Mouse (Mus musculus) small intestine, adult 2 months (tissue): ENCODE measurements at regions not wholly inside any gene's neighbourhood (a gene's known extent, or its start where the extent isn't known, plus 50 kb on each side); places are given as distances from the start of the nearest gene placed in this dataset.

ENCODE experiments used
- H3K27ac ChIP-seq: fragments of 200-500 bp; 2 replicates; pipeline ENCODE4 v1.5.1; 2012; ENCODE audit warnings: low read depth, low read length, control low read depth, inconsistent platforms; ENCODE audit not compliant: insufficient read depth
- H3K27me3 ChIP-seq: fragments of 200-500 bp; 2 replicates; pipeline ENCODE4 v1.6.1; 2012; ENCODE audit warnings: mild to moderate bottlenecking, moderate library complexity, low read length, inconsistent platforms; ENCODE audit not compliant: control insufficient read depth, insufficient read depth
- H3K36me3 ChIP-seq: fragments of 200-500 bp; 2 replicates; pipeline ENCODE4 v1.6.1; 2012; ENCODE audit warnings: mild to moderate bottlenecking, low read length, control low read depth, inconsistent platforms; ENCODE audit not compliant: control insufficient read depth, insufficient read depth
- H3K4me1 ChIP-seq: fragments of 200-500 bp; 2 replicates; pipeline ENCODE4 v1.6.1; 2012; ENCODE audit warnings: low read length, inconsistent platforms, mixed read lengths; ENCODE audit not compliant: control insufficient read depth, insufficient read depth, insufficient read length
- H3K4me3 ChIP-seq: fragments of 200-500 bp; 2 replicates; pipeline ENCODE4 v1.5.1; 2012; ENCODE audit warnings: low read depth, mild to moderate bottlenecking, control low read depth, inconsistent platforms, low read length, moderate library complexity
- CTCF ChIP-seq: fragments of 200-500 bp; IDR thresholded peaks from 2 replicates; pipeline ENCODE4 v1.5.1; 2012; ENCODE audit warnings: low read depth, mild to moderate bottlenecking, control low read depth, inconsistent platforms, low read length, moderate library complexity, mixed read lengths; ENCODE audit not compliant: insufficient replicate concordance, insufficient read length; ENCODE audit errors: extremely low read depth
- POLR2A ChIP-seq: fragments of 200-500 bp; IDR thresholded peaks from 2 replicates; pipeline ENCODE4 v1.6.1; 2012; ENCODE audit warnings: low read depth, mild to moderate bottlenecking, control low read depth, inconsistent platforms, low read length, moderate library complexity
- WGBS: fragments of 180-500 bp; shearing (Covaris S2); methylation state at CpG from one replicate; pipeline ENCODE4 v1.1.7; 2018; 5-methylcytosine and 5-hydroxymethylcytosine counted together

GRCm38 (mm10) chr5:148808426-148808825, 120.7 kb downstream of the Katnal1 start:
- no peak overlapping the region for H3K4me3 ChIP-seq
- TF ChIP-seq POLR2A, result no peak
- peak; percentile 48; the same call in 1 of the 2 replicates for TF ChIP-seq CTCF
- WGBS, result 13% methylated on average over 4 of the region's 4 CpGs
- no peak overlapping the region for H3K27ac ChIP-seq
- H3K4me1 ChIP-seq, result peaks cover 3% of the 10 kb centered on the region; the same call in 1 of the 2 replicates
- H3K27me3 ChIP-seq, result no peaks in the 10 kb centered on the region
- H3K36me3 ChIP-seq, result no peaks in the 10 kb centered on the region

- 92% methylated on average over 4 of the region's 4 CpGs for WGBS
- TF ChIP-seq POLR2A (no peak), CTCF (peak; percentile 14; the same call in 1 of the 2 replicates)
- Histone ChIP-seq H3K36me3 (no peaks in the 10 kb centered on the region), H3K27ac (no peak overlapping the region), H3K4me1 (peaks cover 3% of the 10 kb centered on the region; the same call in 1 of the 2 replicates), H3K4me3 (no peak overlapping the region), H3K27me3 (no peaks in the 10 kb centered on the region)
Measured at GRCm38 (mm10) chr5:148807612-148808011, 121.5 kb downstream of the Katnal1 start.

- no peak for TF ChIP-seq CTCF
- TF ChIP-seq POLR2A, result no peak
- no peak overlapping the region for H3K4me3 ChIP-seq
- H3K27ac ChIP-seq, result no peak overlapping the region
- WGBS, result 62% methylated on average over 3 of the region's 3 CpGs
- no peaks in the 10 kb centered on the region for H3K36me3 ChIP-seq
- peaks cover 3% of the 10 kb centered on the region; the same call in 1 of the 2 replicates for H3K4me1 ChIP-seq
- no peaks in the 10 kb centered on the region for H3K27me3 ChIP-seq
Measured at GRCm38 (mm10) chr5:148805030-148805429, 124.1 kb downstream of the Katnal1 start.

- H3K27ac ChIP-seq, result no peak overlapping the region
- no peaks in the 10 kb centered on the region for H3K36me3 ChIP-seq
- H3K4me3 ChIP-seq, result no peak overlapping the region
- 66% methylated on average over 14 of the region's 14 CpGs for WGBS
- no peaks in the 10 kb centered on the region for H3K27me3 ChIP-seq
- peaks cover 3% of the 10 kb centered on the region for H3K4me1 ChIP-seq
- TF ChIP-seq CTCF, result no peak
- TF ChIP-seq POLR2A, result no peak
Measured at GRCm38 (mm10) chr5:148803772-148804171, 125.3 kb downstream of the Katnal1 start.

GRCm38 (mm10) chr5:148802720-148803119, 126.4 kb downstream of the Katnal1 start:
- no peak for TF ChIP-seq POLR2A
- no peak for TF ChIP-seq CTCF
- Histone ChIP-seq H3K4me1 (peaks cover 5% of the 10 kb centered on the region), H3K27ac (no peak overlapping the region), H3K4me3 (no peak overlapping the region), H3K36me3 (no peaks in the 10 kb centered on the region), H3K27me3 (no peaks in the 10 kb centered on the region)
- 84% methylated on average over 9 of the region's 9 CpGs for WGBS

- Histone ChIP-seq H3K27me3 (no peaks in the 10 kb centered on the region), H3K36me3 (no peaks in the 10 kb centered on the region), H3K4me1 (peaks cover 2% of the 10 kb centered on the region), H3K27ac (no peak overlapping the region), H3K4me3 (no peak overlapping the region)
- TF ChIP-seq CTCF (no peak), POLR2A (no peak)
- WGBS, result 32% methylated on average over 6 of the region's 6 CpGs
Measured at GRCm38 (mm10) chr5:148798541-148798940, 130.6 kb downstream of the Katnal1 start.

GRCm38 (mm10) chr5:148796072-148796471, 133.0 kb downstream of the Katnal1 start:
- TF ChIP-seq POLR2A (no peak), CTCF (no peak)
- no peaks in the 10 kb centered on the region for H3K27me3 ChIP-seq
- H3K36me3 ChIP-seq, result no peaks in the 10 kb centered on the region
- peaks cover 2% of the 10 kb centered on the region for H3K4me1 ChIP-seq
- H3K27ac ChIP-seq, result no peak overlapping the region
- no peak overlapping the region for H3K4me3 ChIP-seq
- WGBS, result 50% methylated on average over 4 of the region's 4 CpGs

- peaks cover 3% of the 10 kb centered on the region for H3K4me1 ChIP-seq
- WGBS, result 20% methylated on average over 15 of the region's 15 CpGs
- no peaks in the 10 kb centered on the region for H3K27me3 ChIP-seq
- TF ChIP-seq CTCF (peak; percentile 78), POLR2A (no peak)
- H3K4me3 ChIP-seq, result no peak overlapping the region
- H3K36me3 ChIP-seq, result no peaks in the 10 kb centered on the region
- H3K27ac ChIP-seq, result no peak overlapping the region
Measured at GRCm38 (mm10) chr5:148794465-148794864, 134.7 kb downstream of the Katnal1 start.
